Mouse (Mus musculus) kidney, embryonic 14.5 days (tissue): ENCODE measurements around the gene Ophn1. TPM values are rescaled to one million over a fixed set of nuclear protein-coding genes. Genes with fewer than 3 reads are reported as not detected.

ENCODE experiments used
- ATAC-seq: fragments of 200-750 bp; cut with Nextera tagmentation; 2 replicates; pipeline ENCODE4 v1.8.0; 2017; ENCODE audit warnings: moderate number of reproducible peaks, mild to moderate bottlenecking, moderate TSS enrichment, moderate library complexity; ENCODE audit not compliant: low FRiP score, low TSS enrichment
- H3K27ac ChIP-seq: fragments of 300-500 bp; sonication (generic); 2 replicates; pipeline ENCODE4 v1.5.1; 2014; ENCODE audit warnings: low read depth, mild to moderate bottlenecking, low read length, moderate library complexity, mixed read lengths
- H3K27me3 ChIP-seq: fragments of 300-500 bp; sonication (generic); 2 replicates; pipeline ENCODE4 v1.6.1; 2014; ENCODE audit warnings: mild to moderate bottlenecking, low read length; ENCODE audit not compliant: control insufficient read depth, insufficient read depth
- H3K36me3 ChIP-seq: fragments of 300-500 bp; sonication (generic); 2 replicates; pipeline ENCODE4 v1.6.1; 2014; ENCODE audit warnings: low read length, mixed read lengths; ENCODE audit not compliant: control insufficient read depth, insufficient read depth
- H3K4me1 ChIP-seq: fragments of 300-500 bp; sonication (generic); 2 replicates; pipeline ENCODE4 v1.6.1; 2014; ENCODE audit warnings: low read length, mixed read lengths; ENCODE audit not compliant: control insufficient read depth, insufficient read depth
- H3K4me2 ChIP-seq: fragments of 300-500 bp; sonication (generic); replicated peaks from 2 replicates; pipeline ENCODE4 v1.6.1; 2014; ENCODE audit warnings: low read depth, mild to moderate bottlenecking, low read length
- H3K4me3 ChIP-seq: fragments of 300-500 bp; sonication (generic); 2 replicates; pipeline ENCODE4 v1.5.1; 2014; ENCODE audit warnings: mild to moderate bottlenecking, low read length
- H3K9ac ChIP-seq: fragments of 300-500 bp; sonication (generic); 2 replicates; pipeline ENCODE4 v1.6.1; 2014; ENCODE audit warnings: low read depth, mild to moderate bottlenecking, low read length, moderate library complexity
- H3K9me3 ChIP-seq: fragments of 300-500 bp; sonication (generic); 2 replicates; pipeline ENCODE4 v1.6.1; 2016; ENCODE audit warnings: low read length; ENCODE audit not compliant: control insufficient read depth
- WGBS: fragments of 180-500 bp; shearing (Covaris S2); extraction: QIAGEN DNeasy Blood & Tissue Kit; methylation state at CpG from one replicate; pipeline ENCODE4 v1.1.7; 2014; 5-methylcytosine and 5-hydroxymethylcytosine counted together
- polyA plus RNA-seq: library from polyadenylated mRNA; unstranded; fragments of >200 nt; fragmentation: Nextera tagmentation; extraction: Ambion mirVana; gene quantifications from 2 replicates; pipeline ENCODE4 v1.2.1, GENCODE M21; 2014

Ophn1 gene
- polyA plus RNA-seq, 1 experiment from 2014 or later = 14.2 TPM

GRCm38 (mm10) chrX:98860167-98860566 is 30.7 kb downstream of the Ophn1 start:
- Histone ChIP-seq H3K4me2 (no peak overlapping the region), H3K4me3 (no peak overlapping the region), H3K27ac (no peak overlapping the region), H3K9ac (no peak overlapping the region), H3K9me3 (no peaks in the 10 kb centered on the region), H3K4me1 (no peaks in the 10 kb centered on the region), H3K27me3 (no peaks in the 10 kb centered on the region), H3K36me3 (no peaks in the 10 kb centered on the region)
- 49% methylated on average over 5 of the region's 5 CpGs for WGBS
- ATAC-seq = no peak

DNA sequence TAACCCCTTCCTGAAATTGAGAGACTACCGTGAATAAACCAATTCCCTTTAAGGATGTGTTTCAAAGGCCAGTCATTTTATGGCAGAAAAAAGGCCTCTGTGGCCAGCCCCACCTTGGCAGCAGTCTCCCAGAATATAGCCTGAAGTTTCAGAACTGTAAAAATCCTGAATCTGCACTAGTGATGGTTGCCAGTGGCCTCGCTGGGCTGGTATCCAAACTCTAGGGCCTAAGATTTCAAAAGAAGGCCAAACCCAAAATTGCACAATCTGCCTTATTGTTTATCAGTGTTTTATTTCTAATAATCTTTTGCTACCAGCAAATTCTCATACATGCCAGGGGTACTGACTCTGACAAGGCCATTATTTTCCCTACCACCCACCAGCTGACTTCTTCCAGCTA is 34.8 kb downstream of the Ophn1 start:
- no peak for ATAC-seq
- Histone ChIP-seq H3K27me3 (no peaks in the 10 kb centered on the region), H3K36me3 (no peaks in the 10 kb centered on the region), H3K4me3 (no peak overlapping the region), H3K4me2 (no peak overlapping the region), H3K4me1 (no peaks in the 10 kb centered on the region), H3K9ac (no peak overlapping the region), H3K9me3 (no peaks in the 10 kb centered on the region), H3K27ac (no peak overlapping the region)
- 79% methylated on average over 2 of the region's 2 CpGs for WGBS

DNA sequence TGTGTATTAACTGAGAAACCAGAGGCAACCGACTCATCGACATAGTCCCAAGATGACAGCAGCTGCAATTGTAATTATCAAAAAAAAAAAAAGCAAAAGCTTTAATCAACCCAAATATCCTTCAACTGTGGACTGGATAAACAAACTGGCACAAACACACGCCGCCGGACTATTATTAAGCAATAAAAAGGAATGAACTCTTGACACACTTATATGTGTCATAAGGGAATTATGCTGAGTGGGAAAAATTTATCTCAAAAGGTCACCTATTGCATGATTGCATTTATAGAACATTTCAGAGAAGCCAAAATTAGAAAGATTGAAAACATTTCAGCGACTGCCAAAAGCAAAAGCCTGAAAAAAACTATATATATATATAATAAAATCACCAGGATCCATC is 40.0 kb downstream of the Ophn1 start:
- Histone ChIP-seq H3K27me3 (no peaks in the 10 kb centered on the region), H3K9me3 (no peaks in the 10 kb centered on the region), H3K9ac (no peak overlapping the region), H3K4me1 (no peaks in the 10 kb centered on the region), H3K4me2 (no peak overlapping the region), H3K27ac (no peak overlapping the region), H3K4me3 (no peak overlapping the region), H3K36me3 (no peaks in the 10 kb centered on the region)
- ATAC-seq = no peak
- WGBS = 83% methylated on average over 6 of the region's 6 CpGs

- Histone ChIP-seq H3K27ac (no peak overlapping the region), H3K4me1 (no peaks in the 10 kb centered on the region), H3K36me3 (no peaks in the 10 kb centered on the region), H3K9ac (no peak overlapping the region), H3K4me3 (no peak overlapping the region), H3K9me3 (no peaks in the 10 kb centered on the region), H3K27me3 (no peaks in the 10 kb centered on the region), H3K4me2 (no peak overlapping the region)
- 62% methylated on average over 2 of the region's 2 CpGs for WGBS
- no peak for ATAC-seq
Observed at GRCm38 (mm10) chrX:98841606-98842005, 49.2 kb downstream of the Ophn1 start.

DNA sequence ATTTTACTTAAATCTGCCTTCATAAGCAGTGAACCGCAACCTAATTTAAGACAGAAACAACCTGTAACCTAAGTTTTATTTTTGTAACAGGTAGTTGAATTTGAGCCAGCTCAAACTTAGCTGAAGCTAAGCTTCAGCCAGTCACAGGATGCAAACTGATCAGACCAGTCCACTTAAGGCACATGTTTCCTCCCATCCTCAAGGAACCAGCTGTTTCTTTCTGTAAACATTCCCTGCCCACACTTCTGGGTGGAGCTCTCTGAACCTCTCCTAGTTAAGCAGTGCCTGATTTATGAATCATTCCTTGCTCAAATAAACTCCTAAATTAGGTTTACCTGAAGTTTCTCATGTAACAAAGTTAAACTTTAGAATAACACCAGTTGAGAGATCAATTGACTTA is 54.8 kb downstream of the Ophn1 start:
- Histone ChIP-seq H3K36me3 (no peaks in the 10 kb centered on the region), H3K9ac (no peak overlapping the region), H3K4me2 (no peak overlapping the region), H3K27me3 (no peaks in the 10 kb centered on the region), H3K4me3 (no peak overlapping the region), H3K9me3 (no peaks in the 10 kb centered on the region), H3K27ac (no peak overlapping the region), H3K4me1 (no peaks in the 10 kb centered on the region)
- no peak for ATAC-seq
- WGBS = 74% methylated on average over 1 of the region's 1 CpGs

DNA sequence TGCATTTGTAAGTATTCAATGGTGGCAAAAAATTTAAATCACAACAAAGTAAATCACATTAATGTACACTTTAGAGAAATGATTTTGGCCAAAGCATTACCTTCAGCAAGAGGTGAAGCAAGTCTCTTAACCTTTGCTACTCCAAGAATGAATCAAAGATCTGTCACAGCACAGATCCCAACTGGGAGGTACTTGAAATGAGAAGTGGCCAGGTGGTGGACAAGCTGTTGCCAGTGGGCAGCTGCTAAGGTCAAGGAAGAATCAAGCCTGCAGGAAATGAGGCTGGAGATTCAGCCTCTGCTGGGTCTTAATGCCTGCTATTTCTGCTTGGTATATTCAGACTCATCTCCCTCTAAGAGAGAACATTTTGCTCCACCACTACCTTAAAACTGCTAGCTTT is 87.0 kb downstream of the Ophn1 start:
- Histone ChIP-seq H3K4me2 (no peak overlapping the region), H3K36me3 (no peaks in the 10 kb centered on the region), H3K4me1 (no peaks in the 10 kb centered on the region), H3K27me3 (no peaks in the 10 kb centered on the region), H3K27ac (no peak overlapping the region), H3K9ac (no peak overlapping the region), H3K4me3 (no peak overlapping the region), H3K9me3 (no peaks in the 10 kb centered on the region)
- ATAC-seq = no peak

DNA sequence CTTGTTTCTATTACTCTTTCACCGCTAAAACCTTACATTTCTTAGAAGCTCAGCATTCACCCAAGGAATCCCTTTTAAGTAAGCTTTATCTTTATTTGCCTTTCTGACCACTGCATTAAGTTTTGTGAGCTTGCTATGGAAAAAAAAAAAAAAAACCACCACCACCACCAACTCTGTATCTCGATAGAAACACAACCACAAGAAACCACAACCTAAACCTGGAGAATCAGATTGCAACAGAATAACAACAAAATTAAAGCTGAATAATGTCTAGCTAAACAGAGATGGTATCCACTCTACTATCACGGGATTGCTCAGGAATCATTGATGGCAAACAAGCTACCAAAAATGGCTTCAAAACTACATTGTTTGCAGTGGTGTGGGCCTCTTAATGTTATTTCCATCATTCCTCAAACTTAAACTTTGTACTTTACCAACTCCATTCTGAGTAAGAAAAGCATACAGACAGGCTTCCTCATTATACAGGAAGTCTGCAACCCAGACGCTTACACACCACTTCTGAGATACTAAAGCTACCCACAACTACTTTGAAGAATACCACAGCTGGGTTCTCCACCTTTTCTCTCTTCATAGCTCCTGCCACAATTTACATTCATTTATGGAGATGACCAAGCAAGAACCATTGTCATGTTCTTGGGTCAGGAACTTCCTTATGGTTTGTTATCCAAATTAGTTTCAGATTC is 116.4 kb downstream of the Ophn1 start:
- Histone ChIP-seq H3K4me1 (no peaks in the 10 kb centered on the region), H3K9me3 (no peaks in the 10 kb centered on the region), H3K36me3 (no peaks in the 10 kb centered on the region), H3K27me3 (no peaks in the 10 kb centered on the region), H3K27ac (no peak overlapping the region), H3K4me3 (no peak overlapping the region), H3K9ac (no peak overlapping the region), H3K4me2 (no peak overlapping the region)
- no peak for ATAC-seq
- 82% methylated on average over 4 of the region's 4 CpGs for WGBS

DNA sequence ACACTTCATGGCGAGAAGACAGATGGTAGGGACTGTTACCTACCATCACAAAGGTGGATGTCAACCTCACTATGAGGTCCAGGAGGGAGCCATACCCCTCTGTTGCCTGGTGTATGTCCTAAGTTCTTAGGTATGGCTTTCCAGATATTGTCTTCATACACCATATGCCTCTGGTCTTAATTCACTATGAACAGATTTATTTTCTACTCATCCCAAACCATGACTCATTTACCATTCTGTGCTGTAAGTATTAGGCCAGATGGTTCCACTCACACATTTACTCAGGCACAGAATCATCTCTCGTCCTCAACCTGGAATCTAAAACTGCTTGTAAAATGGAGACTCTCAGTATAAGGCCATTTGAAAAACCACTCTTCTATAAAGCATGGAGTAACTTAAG is 135.7 kb downstream of the Ophn1 start:
- WGBS = 57% methylated on average over 2 of the region's 2 CpGs
- Histone ChIP-seq H3K4me1 (no peaks in the 10 kb centered on the region), H3K27ac (no peak overlapping the region), H3K4me2 (no peak overlapping the region), H3K9ac (no peak overlapping the region), H3K36me3 (no peaks in the 10 kb centered on the region), H3K27me3 (no peaks in the 10 kb centered on the region), H3K9me3 (no peaks in the 10 kb centered on the region), H3K4me3 (no peak overlapping the region)
- no peak for ATAC-seq

GRCm38 (mm10) chrX:98751279-98751817 is 139.5 kb downstream of the Ophn1 start:
- no peaks in the 10 kb centered on the region for H3K27me3 ChIP-seq
- no peak overlapping the region for H3K9ac ChIP-seq
- no peak overlapping the region for H3K4me2 ChIP-seq
- no peaks in the 10 kb centered on the region for H3K9me3 ChIP-seq
- H3K4me3 ChIP-seq = no peak overlapping the region
- no peak overlapping the region for H3K27ac ChIP-seq
- ATAC-seq = no peak
- H3K4me1 ChIP-seq = no peaks in the 10 kb centered on the region
- no peaks in the 10 kb centered on the region for H3K36me3 ChIP-seq
- 74% methylated on average over 1 of the region's 1 CpGs for WGBS
